Mouse (Mus musculus) intestine, embryonic 15.5 days (tissue): Measurements from ENCODE around the gene Dusp1. TPM values are rescaled to one million over a fixed set of nuclear protein-coding genes. Genes with fewer than 3 reads are reported as not detected.

Experiments
- ATAC-seq: fragments of 200-750 bp; cut with Nextera tagmentation; 2 replicates; pipeline ENCODE4 v1.8.0; 2017; ENCODE audit warnings: moderate TSS enrichment, moderate library complexity
- H3K27ac ChIP-seq: fragments of 300-500 bp; sonication (generic); 2 replicates; pipeline ENCODE4 v1.5.1; 2015; ENCODE audit warnings: mild to moderate bottlenecking, inconsistent platforms
- H3K27me3 ChIP-seq: fragments of 300-500 bp; sonication (generic); replicated peaks from 2 replicates; pipeline ENCODE4 v1.6.1; 2015; ENCODE audit warnings: inconsistent platforms
- H3K36me3 ChIP-seq: fragments of 300-500 bp; sonication (generic); 2 replicates; pipeline ENCODE4 v1.6.1; 2015; ENCODE audit warnings: inconsistent platforms
- H3K4me1 ChIP-seq: fragments of 300-500 bp; sonication (generic); replicated peaks from 2 replicates; pipeline ENCODE4 v1.6.1; 2015; ENCODE audit warnings: inconsistent platforms
- H3K4me2 ChIP-seq: fragments of 300-500 bp; sonication (generic); replicated peaks from 2 replicates; pipeline ENCODE4 v1.6.1; 2015; ENCODE audit warnings: mild to moderate bottlenecking, inconsistent platforms
- H3K4me3 ChIP-seq: fragments of 300-500 bp; sonication (generic); replicated peaks from 2 replicates; pipeline ENCODE4 v1.5.1; 2015; ENCODE audit warnings: inconsistent platforms
- H3K9ac ChIP-seq: fragments of 300-500 bp; sonication (generic); 2 replicates; pipeline ENCODE4 v1.6.1; 2015; ENCODE audit warnings: inconsistent platforms
- H3K9me3 ChIP-seq: fragments of 300-500 bp; sonication (generic); 2 replicates; pipeline ENCODE4 v1.6.1; 2016; ENCODE audit warnings: inconsistent platforms
- WGBS: fragments of 180-500 bp; shearing (Covaris S2); methylation state at CpG from one replicate; pipeline ENCODE4 v1.1.7; 2015; 5-methylcytosine and 5-hydroxymethylcytosine counted together
- polyA plus RNA-seq: library from polyadenylated mRNA; unstranded; fragments of >200 nt; fragmentation: Nextera tagmentation; extraction: Ambion mirVana; gene quantifications from 2 replicates; pipeline ENCODE4 v1.2.1, GENCODE M21; 2015

Dusp1 gene
- polyA plus RNA-seq, 1 experiment from 2014 or later = 15.1 TPM

DNA sequence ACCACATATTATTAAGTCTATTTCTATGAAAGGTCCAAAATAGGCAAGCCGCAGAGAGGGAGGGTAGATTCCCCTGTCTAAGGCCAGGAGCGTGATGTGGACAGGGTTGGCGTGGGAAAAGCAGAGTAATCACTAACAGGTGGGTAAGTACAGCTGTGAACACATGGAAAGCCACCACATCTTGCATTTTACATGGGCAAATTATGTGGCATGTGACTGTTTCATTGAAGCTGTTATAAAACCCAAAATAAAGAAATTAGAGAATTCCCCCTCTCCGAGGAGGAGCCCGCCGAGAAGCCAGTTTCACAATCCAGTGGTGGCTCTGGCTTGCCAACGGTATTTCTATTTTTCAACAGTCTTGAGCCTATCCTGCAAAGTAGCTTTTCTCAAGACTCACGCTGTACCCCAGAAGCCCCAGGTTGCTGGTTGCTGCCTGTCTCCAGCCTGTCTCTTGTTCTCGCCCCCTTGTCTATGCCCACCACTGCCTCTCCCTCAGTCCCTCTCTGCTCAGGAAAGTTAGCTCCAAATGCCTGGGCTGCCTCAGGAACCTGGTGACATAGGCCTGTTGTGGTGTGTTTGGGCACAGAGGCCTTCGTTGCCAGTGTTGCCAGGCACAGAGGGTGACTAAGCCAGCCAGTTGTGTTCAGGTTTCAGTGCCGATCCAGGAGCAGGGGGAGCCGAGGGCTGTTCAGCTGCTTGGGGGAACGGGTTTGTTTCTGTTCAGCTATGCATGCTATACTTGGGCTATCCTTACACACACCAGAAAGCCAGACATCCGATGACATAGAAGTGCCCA is 77.1 kb downstream of the Dusp1 start:
- H3K36me3 ChIP-seq = no peaks in the 10 kb centered on the region
- WGBS = 88% methylated on average over 14 of the region's 14 CpGs
- H3K27ac ChIP-seq = no peak overlapping the region
- ATAC-seq = no peak
- no peaks in the 10 kb centered on the region for H3K27me3 ChIP-seq
- H3K4me3 ChIP-seq = no peak overlapping the region
- H3K9me3 ChIP-seq = no peaks in the 10 kb centered on the region
- no peak overlapping the region for H3K9ac ChIP-seq
- H3K4me1 ChIP-seq = no peaks in the 10 kb centered on the region
- no peak overlapping the region for H3K4me2 ChIP-seq

- WGBS = 86% methylated on average over 4 of the region's 4 CpGs
- no peak for ATAC-seq
- Histone ChIP-seq H3K27me3 (no peaks in the 10 kb centered on the region), H3K4me2 (no peak overlapping the region), H3K4me3 (no peak overlapping the region), H3K9ac (no peak overlapping the region), H3K4me1 (no peaks in the 10 kb centered on the region), H3K9me3 (no peaks in the 10 kb centered on the region), H3K27ac (no peak overlapping the region), H3K36me3 (no peaks in the 10 kb centered on the region)
These were observed 81.0 kb downstream of the Dusp1 start for GRCm38 (mm10) chr17:26480956-26481355.

DNA sequence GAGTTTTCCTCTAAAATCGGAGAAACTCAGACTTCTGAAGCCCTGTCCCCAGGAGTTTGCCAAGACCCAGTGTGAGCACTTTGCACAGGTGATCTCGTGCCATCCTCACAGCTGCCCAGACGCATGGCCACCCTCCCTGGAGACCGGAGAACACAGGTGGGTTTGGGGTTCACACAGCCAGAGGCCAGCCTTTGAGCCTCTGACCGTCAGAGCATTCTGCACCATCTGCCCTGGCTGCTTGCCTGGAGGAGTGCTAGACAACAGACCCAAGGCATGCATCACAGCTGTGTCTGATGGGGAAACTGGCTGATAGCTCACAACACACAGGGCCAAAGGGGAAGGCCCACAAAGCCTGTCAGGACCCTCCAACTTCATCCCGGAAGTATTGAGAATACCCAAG is 82.3 kb downstream of the Dusp1 start:
- no peak overlapping the region for H3K27ac ChIP-seq
- no peaks in the 10 kb centered on the region for H3K36me3 ChIP-seq
- H3K9ac ChIP-seq = no peak overlapping the region
- no peaks in the 10 kb centered on the region for H3K4me1 ChIP-seq
- H3K4me3 ChIP-seq = no peak overlapping the region
- ATAC-seq = no peak
- no peak overlapping the region for H3K4me2 ChIP-seq
- no peaks in the 10 kb centered on the region for H3K9me3 ChIP-seq
- 73% methylated on average over 6 of the region's 6 CpGs for WGBS
- H3K27me3 ChIP-seq = no peaks in the 10 kb centered on the region

- Histone ChIP-seq H3K9ac (no peak overlapping the region), H3K4me3 (no peak overlapping the region), H3K4me2 (no peak overlapping the region), H3K27me3 (no peaks in the 10 kb centered on the region), H3K27ac (no peak overlapping the region), H3K36me3 (no peaks in the 10 kb centered on the region), H3K9me3 (no peaks in the 10 kb centered on the region), H3K4me1 (no peaks in the 10 kb centered on the region)
- no peak for ATAC-seq
- WGBS = 67% methylated on average over 4 of the region's 4 CpGs
These were observed 83.3 kb downstream of the Dusp1 start for GRCm38 (mm10) chr17:26478672-26479071.

DNA sequence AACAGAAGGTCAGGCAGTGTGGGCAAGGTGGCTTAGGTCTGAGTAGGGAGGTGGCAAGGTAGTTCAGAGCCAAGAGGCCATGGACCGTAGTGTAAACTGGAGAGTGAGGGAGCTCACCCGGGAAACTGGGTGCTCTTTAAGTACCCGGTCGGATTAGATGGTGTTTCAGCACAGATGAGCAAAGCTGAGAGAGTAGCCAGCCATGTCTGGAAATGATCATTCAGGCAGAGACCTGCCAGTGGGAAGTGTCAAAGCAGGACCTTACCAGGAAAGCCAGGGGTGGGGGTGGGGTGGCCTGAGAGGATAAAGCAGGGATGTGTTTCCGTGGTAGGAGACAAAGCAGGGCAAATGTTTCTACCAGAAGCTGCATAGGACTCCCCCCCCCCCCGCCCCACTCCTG is 85.1 kb downstream of the Dusp1 start:
- WGBS = 43% methylated on average over 6 of the region's 6 CpGs
- H3K4me1 ChIP-seq = no peaks in the 10 kb centered on the region
- no peak overlapping the region for H3K4me2 ChIP-seq
- no peak overlapping the region for H3K27ac ChIP-seq
- H3K4me3 ChIP-seq = no peak overlapping the region
- H3K36me3 ChIP-seq = no peaks in the 10 kb centered on the region
- no peaks in the 10 kb centered on the region for H3K9me3 ChIP-seq
- H3K9ac ChIP-seq = no peak overlapping the region
- H3K27me3 ChIP-seq = no peaks in the 10 kb centered on the region
- no peak for ATAC-seq

DNA sequence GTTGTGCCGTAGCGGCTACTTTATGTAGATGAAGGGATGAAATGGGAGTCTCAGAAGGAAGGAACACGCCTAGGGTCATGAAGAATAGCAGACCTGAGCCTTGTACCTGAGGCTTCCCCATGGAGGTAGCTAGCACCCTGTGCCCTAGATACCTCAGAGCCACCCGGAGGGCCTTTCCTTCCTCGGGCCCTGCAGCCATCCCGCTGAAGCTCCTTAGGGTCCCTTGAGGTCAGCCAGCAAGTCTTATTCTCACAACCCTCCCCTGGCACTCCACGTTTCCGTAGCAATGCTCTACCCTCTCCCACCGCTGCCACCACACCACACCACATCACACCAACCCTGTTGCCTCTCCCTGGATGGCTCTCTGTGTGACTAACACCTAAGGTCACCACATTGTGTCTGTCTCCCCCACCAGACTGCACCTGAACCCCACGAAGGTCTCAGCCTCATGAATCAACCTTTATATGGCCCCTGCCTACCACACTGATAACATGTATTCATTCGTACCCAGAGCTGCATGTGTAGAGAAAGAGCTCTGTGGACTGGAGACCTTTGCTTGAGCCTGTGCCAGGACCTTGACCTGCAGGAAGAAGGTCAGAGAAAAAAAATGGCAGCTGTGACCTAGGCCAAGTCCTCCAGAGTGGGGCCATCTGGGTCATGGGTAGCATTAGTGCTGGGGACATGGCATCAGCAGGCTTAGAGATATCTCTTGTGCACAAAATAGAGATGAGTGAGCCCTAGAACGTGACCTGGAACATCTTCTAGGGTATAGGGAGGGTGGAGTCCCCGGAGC is 93.6 kb downstream of the Dusp1 start:
- Histone ChIP-seq H3K27ac (no peak overlapping the region), H3K4me2 (no peak overlapping the region), H3K4me3 (no peak overlapping the region), H3K4me1 (0 out of 2 replicates have a peak, but pooled peaks cover 3% of the 10 kb centered on the region), H3K36me3 (no peaks in the 10 kb centered on the region), H3K27me3 (no peaks in the 10 kb centered on the region; the same call in 1 of the 2 replicates), H3K9me3 (no peaks in the 10 kb centered on the region), H3K9ac (no peak overlapping the region)
- ATAC-seq = no peak
- WGBS = 82% methylated on average over 13 of the region's 13 CpGs

- Histone ChIP-seq H3K27ac (no peak overlapping the region), H3K9ac (no peak overlapping the region), H3K4me2 (no peak overlapping the region), H3K27me3 (no peaks in the 10 kb centered on the region; the same call in 1 of the 2 replicates), H3K4me1 (0 out of 2 replicates have a peak, but pooled peaks cover 3% of the 10 kb centered on the region), H3K4me3 (no peak overlapping the region), H3K9me3 (no peaks in the 10 kb centered on the region), H3K36me3 (no peaks in the 10 kb centered on the region)
- no peak for ATAC-seq
- WGBS = 76% methylated on average over 4 of the region's 4 CpGs
These were observed 94.3 kb downstream of the Dusp1 start for GRCm38 (mm10) chr17:26467619-26468018.

DNA sequence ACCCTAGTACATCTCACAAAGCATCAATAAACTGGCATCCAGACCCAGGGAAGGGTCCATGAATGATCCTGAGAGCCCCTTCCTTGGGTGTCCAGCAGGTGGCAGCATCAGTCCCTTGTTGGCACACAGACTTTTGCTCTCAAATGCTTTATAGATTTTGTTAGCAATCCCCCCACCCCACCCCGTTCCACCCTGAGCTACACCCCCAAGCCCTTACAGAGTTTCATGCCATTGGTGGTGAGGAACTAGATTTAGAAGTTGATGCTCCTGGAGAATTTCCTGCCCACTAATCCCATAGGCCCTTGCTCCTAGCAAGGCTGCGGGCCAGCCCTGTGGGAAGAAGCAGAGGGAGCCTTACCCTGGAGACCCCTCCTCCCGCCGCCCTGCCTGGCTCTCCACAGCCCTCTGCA is 95.2 kb downstream of the Dusp1 start:
- Histone ChIP-seq H3K9ac (no peak overlapping the region), H3K27me3 (no peaks in the 10 kb centered on the region; the same call in 1 of the 2 replicates), H3K4me3 (no peak overlapping the region), H3K36me3 (no peaks in the 10 kb centered on the region), H3K27ac (no peak overlapping the region), H3K9me3 (no peaks in the 10 kb centered on the region), H3K4me2 (peak overlapping the region; percentile 30; the same call in 1 of the 2 replicates), H3K4me1 (0 out of 2 replicates have a peak, but pooled peaks cover 3% of the 10 kb centered on the region)
- ATAC-seq = peak; percentile 61
- WGBS = 11% methylated on average over 4 of the region's 4 CpGs

- ATAC-seq = peak; percentile 39; the same call in 1 of the 2 replicates
- Histone ChIP-seq H3K4me2 (no peak overlapping the region), H3K4me1 (0 out of 2 replicates have a peak, but pooled peaks cover 3% of the 10 kb centered on the region), H3K4me3 (no peak overlapping the region), H3K36me3 (no peaks in the 10 kb centered on the region), H3K27ac (0 out of 2 replicates have a peak overlapping the region, but pooled peaks have one; percentile 27), H3K27me3 (no peaks in the 10 kb centered on the region; the same call in 1 of the 2 replicates), H3K9ac (no peak overlapping the region; the same call in 1 of the 2 replicates), H3K9me3 (no peaks in the 10 kb centered on the region)
- 56% methylated on average over 7 of the region's 7 CpGs for WGBS
These were observed 97.0 kb downstream of the Dusp1 start for GRCm38 (mm10) chr17:26464972-26465371.

DNA sequence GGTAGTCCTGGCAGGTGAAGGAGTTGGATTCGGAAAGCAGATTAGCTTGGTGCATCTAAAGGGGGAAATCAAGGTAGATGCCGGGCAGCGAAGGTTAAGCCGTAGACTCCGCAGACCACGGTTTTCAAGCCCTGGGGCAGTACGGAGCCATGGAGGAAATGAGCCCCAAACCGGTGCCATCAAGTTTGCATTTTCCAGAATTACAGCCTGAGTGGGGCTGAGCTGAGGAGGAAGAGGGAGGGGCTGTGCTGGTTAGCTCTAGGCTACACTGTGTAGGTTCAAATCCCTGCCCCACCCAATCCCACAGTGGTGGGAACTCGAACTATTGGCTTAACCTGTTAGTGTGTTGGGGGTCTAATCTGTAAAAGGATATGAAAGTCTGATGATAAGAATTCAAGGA is 97.4 kb downstream of the Dusp1 start:
- no peaks in the 10 kb centered on the region; the same call in 1 of the 2 replicates for H3K27me3 ChIP-seq
- 0 out of 2 replicates have a peak, but pooled peaks cover 3% of the 10 kb centered on the region for H3K4me1 ChIP-seq
- 71% methylated on average over 9 of the region's 9 CpGs for WGBS
- H3K4me3 ChIP-seq = no peak overlapping the region
- H3K9ac ChIP-seq = 0 out of 2 replicates have a peak overlapping the region, but pooled peaks have one; percentile 5
- H3K9me3 ChIP-seq = no peaks in the 10 kb centered on the region
- no peak for ATAC-seq
- no peaks in the 10 kb centered on the region for H3K36me3 ChIP-seq
- H3K27ac ChIP-seq = no peak overlapping the region
- H3K4me2 ChIP-seq = no peak overlapping the region

GRCm38 (mm10) chr17:26463984-26464383 is 97.9 kb downstream of the Dusp1 start:
- Histone ChIP-seq H3K36me3 (no peaks in the 10 kb centered on the region), H3K9ac (0 out of 2 replicates have a peak overlapping the region, but pooled peaks have one; percentile 5), H3K9me3 (no peaks in the 10 kb centered on the region), H3K4me3 (no peak overlapping the region), H3K4me1 (0 out of 2 replicates have a peak, but pooled peaks cover 3% of the 10 kb centered on the region), H3K27me3 (no peaks in the 10 kb centered on the region; the same call in 1 of the 2 replicates), H3K27ac (no peak overlapping the region), H3K4me2 (no peak overlapping the region)
- WGBS = 20% methylated on average over 4 of the region's 4 CpGs
- no peak for ATAC-seq

- H3K4me1 ChIP-seq = 0 out of 2 replicates have a peak, but pooled peaks cover 3% of the 10 kb centered on the region
- no peak overlapping the region for H3K27ac ChIP-seq
- no peaks in the 10 kb centered on the region for H3K9me3 ChIP-seq
- H3K27me3 ChIP-seq = no peaks in the 10 kb centered on the region; the same call in 1 of the 2 replicates
- WGBS = 84% methylated on average over 5 of the region's 5 CpGs
- no peak overlapping the region for H3K9ac ChIP-seq
- no peaks in the 10 kb centered on the region for H3K36me3 ChIP-seq
- ATAC-seq = no peak
- no peak overlapping the region for H3K4me2 ChIP-seq
- no peak overlapping the region for H3K4me3 ChIP-seq
These were observed 98.5 kb downstream of the Dusp1 start for GRCm38 (mm10) chr17:26463432-26463831.
